Mouse (Mus musculus) liver, embryonic 12.5 days (tissue): ENCODE results near the gene Olfr314. TPM values are rescaled to one million over a fixed set of nuclear protein-coding genes. Genes with fewer than 3 reads are reported as not detected.
"Not testable (repeated sequence)": the region's sequence is repeated elsewhere in the genome, so short reads cannot be mapped to it uniquely, and the experiment has no call there.

Experiments used
- ATAC-seq: fragments of 200-750 bp; cut with Nextera tagmentation; 2 replicates; pipeline ENCODE4 v1.8.0; 2017; ENCODE audit warnings: moderate number of reproducible peaks, mild to moderate bottlenecking, moderate library complexity
- H3K27ac ChIP-seq: fragments of 300-500 bp; sonication (generic); 2 replicates; pipeline ENCODE4 v1.5.1; 2016; ENCODE audit warnings: mild to moderate bottlenecking
- H3K27me3 ChIP-seq: fragments of 300-500 bp; sonication (generic); replicated peaks from 2 replicates; pipeline ENCODE4 v1.6.1; 2016; ENCODE audit warnings: mild to moderate bottlenecking, moderate library complexity
- H3K36me3 ChIP-seq: fragments of 300-500 bp; sonication (generic); 2 replicates; pipeline ENCODE4 v1.6.1; 2016; ENCODE audit warnings: mild to moderate bottlenecking, moderate library complexity
- H3K4me1 ChIP-seq: fragments of 300-500 bp; sonication (generic); 2 replicates; pipeline ENCODE4 v1.6.1; 2016
- H3K4me2 ChIP-seq: fragments of 300-500 bp; sonication (generic); 2 replicates; pipeline ENCODE4 v1.6.1; 2016; ENCODE audit warnings: mild to moderate bottlenecking, moderate library complexity
- H3K4me3 ChIP-seq: fragments of 300-500 bp; sonication (generic); 2 replicates; pipeline ENCODE4 v1.5.1; 2016; ENCODE audit warnings: mild to moderate bottlenecking, moderate library complexity
- H3K9ac ChIP-seq: fragments of 300-500 bp; sonication (generic); 2 replicates; pipeline ENCODE4 v1.6.1; 2016; ENCODE audit warnings: mild to moderate bottlenecking, moderate library complexity
- H3K9me3 ChIP-seq: fragments of 300-500 bp; sonication (generic); replicated peaks from 2 replicates; pipeline ENCODE4 v1.6.1; 2016; ENCODE audit warnings: mild to moderate bottlenecking, moderate library complexity
- WGBS: fragments of 180-500 bp; shearing (Covaris S2); methylation state at CpG from one replicate; pipeline ENCODE4 v1.1.7; 2016; ENCODE audit not compliant: insufficient replicate concordance; 5-methylcytosine and 5-hydroxymethylcytosine counted together
- polyA plus RNA-seq: library from polyadenylated mRNA; unstranded; fragments of >200 nt; fragmentation: Nextera tagmentation; extraction: Ambion mirVana; gene quantifications from 2 replicates; pipeline ENCODE4 v1.2.1, GENCODE M21; 2016

Gene Olfr314
- polyA plus RNA-seq, result not detected in 2 replicates

DNA sequence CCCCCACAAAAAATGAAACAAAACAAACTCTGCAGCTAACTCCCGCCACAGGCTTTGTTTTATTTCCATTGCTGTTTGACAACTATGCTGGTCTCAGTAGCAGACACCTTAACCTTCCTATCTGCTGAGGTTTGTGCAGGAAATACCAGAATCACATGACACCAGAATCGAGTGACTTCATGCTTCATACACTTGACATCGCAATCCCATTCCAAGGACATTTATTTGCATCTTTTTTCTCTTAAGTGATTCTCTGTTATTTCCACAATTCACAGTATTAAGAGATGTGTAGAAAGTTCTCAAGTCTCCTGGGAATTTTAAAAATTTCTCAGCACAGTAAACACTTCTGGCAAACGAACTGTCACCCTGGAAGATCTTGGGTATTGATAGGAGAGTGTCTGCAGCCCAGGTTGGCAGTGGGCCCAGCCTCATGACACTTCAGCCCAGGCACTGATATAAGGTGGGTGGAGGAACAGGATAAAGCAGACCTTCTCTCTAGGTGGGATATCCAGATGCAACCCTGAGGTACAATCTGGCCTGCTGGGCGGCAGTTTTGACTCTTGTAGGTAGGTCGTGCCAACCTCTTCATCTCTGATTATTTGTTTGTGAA lies at the start of gene Olfr314:
TSS of gene Olfr314 (plus strand) at position 473 of the 610 bp plus-strand sequence.
- Histone ChIP-seq H3K4me2 (no peak within 1 kb of the TSS), H3K4me1 (no peaks in the 10 kb centered on the region), H3K36me3 (no peaks in the 10 kb centered on the region), H3K27ac (no peak within 1 kb of the TSS), H3K9me3 (no peaks in the 10 kb centered on the region), H3K27me3 (no peaks in the 10 kb centered on the region), H3K9ac (no peak within 1 kb of the TSS), H3K4me3 (no peak within 1 kb of the TSS)
- WGBS, result 54% methylated on average over 6 of the region's 6 CpGs
- no peak for ATAC-seq

DNA sequence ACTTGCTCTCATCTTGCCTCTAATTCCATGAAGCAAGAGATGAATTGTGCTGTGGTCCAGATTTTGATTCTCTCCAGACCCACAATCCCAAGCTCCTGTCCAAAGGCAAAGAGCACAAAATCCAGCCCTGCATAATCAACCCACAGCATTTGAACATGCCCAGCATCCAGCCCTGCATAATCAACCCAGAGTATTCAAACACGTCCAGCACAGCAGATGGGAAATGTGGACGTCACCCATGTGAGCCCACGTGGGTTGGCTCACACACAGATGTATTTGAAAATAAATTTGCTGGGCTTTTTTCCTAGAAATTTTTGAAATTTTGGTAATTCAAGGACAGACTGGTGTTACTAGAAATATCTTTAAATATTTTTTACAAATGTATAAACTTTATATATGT lies 49.4 kb upstream of the Olfr314 start:
- Histone ChIP-seq H3K36me3 (no peaks in the 10 kb centered on the region), H3K4me2 (no peak overlapping the region), H3K27me3 (no peaks in the 10 kb centered on the region), H3K9ac (no peak overlapping the region), H3K4me3 (no peak overlapping the region), H3K4me1 (no peaks in the 10 kb centered on the region), H3K27ac (no peak overlapping the region), H3K9me3 (no peaks in the 10 kb centered on the region)
- WGBS, result 48% methylated on average over 3 of the region's 3 CpGs
- ATAC-seq, result no peak

DNA sequence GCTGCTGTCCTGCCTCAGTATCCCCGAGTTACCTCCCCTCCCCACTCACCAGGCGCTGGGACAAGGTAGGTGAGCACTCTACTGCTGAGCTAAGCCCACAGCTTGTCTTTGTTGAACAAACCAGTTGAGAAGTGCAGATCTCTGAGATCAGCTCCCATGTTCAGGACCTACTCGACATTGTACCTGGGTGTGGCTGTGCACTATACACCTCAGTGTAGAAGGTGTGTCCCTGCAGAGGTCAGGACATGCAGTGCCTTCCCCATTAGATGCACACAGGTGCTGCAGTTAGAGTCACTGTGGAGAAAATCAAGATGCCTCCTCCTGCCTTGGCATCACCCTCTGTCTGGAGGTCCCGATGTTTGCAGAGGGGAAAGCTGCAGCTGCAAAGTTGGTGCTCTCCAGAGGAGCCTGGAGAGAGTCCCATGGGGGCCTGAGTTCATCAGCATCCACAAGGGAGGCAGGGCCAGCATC lies 43.9 kb upstream of the Olfr314 start, which contains the start of gene Olfr317:
TSS of gene Olfr317 (minus strand) at position 421 of the 471 bp plus-strand sequence.
- H3K27me3 ChIP-seq, result no peaks in the 10 kb centered on the region
- H3K4me2 ChIP-seq, result no peak within 1 kb of the TSS
- no peaks in the 10 kb centered on the region for H3K4me1 ChIP-seq
- H3K9me3 ChIP-seq, result no peaks in the 10 kb centered on the region
- WGBS, result 50% methylated on average over 4 of the region's 4 CpGs
- H3K9ac ChIP-seq, result no peak within 1 kb of the TSS
- no peak within 1 kb of the TSS for H3K4me3 ChIP-seq
- H3K27ac ChIP-seq, result no peak within 1 kb of the TSS
- no peaks in the 10 kb centered on the region for H3K36me3 ChIP-seq
- ATAC-seq, result no peak

DNA sequence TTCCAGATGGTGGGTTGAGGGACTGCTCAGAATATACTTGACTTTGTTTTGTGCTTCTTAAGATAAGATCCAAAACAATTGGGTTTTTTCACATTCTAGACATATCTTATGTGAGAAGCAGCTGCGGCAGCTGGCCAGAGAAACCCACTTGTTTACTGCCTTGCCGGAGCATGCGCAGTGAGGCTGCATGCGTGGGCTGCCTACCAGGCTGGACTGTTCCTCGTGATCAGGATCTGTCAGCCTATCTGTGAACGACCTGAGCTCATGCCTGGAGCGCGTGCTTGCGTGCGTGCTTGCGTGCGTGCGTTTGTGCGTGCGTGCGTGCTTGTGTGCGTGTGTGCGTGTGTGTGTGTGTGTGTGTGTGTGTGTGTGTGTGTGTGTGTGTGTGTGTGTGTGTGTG lies 31.7 kb upstream of the Olfr314 start:
- not testable (repeated sequence) for ATAC-seq, H3K27ac ChIP-seq, H3K27me3 ChIP-seq, H3K4me3 ChIP-seq, H3K4me1 ChIP-seq, H3K9ac ChIP-seq, H3K36me3 ChIP-seq, H3K9me3 ChIP-seq, H3K4me2 ChIP-seq
- WGBS, result 71% methylated on average over 18 of the region's 18 CpGs

DNA sequence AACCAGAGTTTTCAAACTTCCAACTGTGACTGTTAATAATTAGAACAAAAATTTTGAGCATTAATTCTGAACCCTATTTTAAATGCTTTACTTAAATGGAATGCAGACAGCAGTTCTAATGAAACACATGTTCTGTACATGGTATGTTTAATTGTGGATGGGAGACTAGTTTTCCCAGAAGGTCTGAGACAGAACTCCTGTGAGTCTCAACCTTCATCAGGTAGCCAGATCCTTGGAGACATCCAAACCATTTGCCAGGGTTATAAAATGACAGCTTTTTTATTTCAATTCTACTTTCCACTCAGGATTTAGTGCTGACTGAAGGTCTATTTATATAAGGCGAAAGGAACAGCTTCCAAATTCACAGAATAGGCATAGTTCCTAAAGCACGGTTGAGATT lies 30.3 kb upstream of the Olfr314 start, which contains the start of gene Olfr316:
TSS of gene Olfr316 (plus strand) at position 301 of the 400 bp plus-strand sequence.
- Histone ChIP-seq H3K4me3 (no peak within 1 kb of the TSS), H3K4me2 (no peak within 1 kb of the TSS), H3K36me3 (no peaks in the 10 kb centered on the region), H3K4me1 (no peaks in the 10 kb centered on the region), H3K27me3 (no peaks in the 10 kb centered on the region), H3K27ac (no peak within 1 kb of the TSS), H3K9me3 (no peaks in the 10 kb centered on the region; the same call in 1 of the 2 replicates), H3K9ac (no peak within 1 kb of the TSS)
- no peak for ATAC-seq
- WGBS, result 81% methylated on average over 2 of the region's 2 CpGs

DNA sequence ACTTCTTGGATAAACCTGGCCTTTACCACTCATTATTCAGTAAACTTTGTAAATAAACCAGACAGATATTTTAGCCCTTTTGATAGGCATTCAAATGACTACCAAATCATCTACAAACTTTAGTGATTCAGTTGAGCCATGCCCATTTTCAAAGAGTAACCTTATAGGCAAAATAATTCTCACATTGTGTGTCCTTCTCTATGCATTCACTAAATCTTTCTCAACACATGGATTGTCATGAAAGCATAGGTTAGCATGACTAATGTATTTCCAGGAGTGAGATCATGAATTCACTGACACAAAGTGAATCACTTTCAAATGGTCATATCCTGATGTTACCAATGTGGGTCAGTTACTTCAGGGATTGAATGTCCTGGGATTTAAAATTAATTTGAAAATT lies 9.9 kb upstream of the Olfr314 start, which contains the start of gene Olfr315:
TSS of gene Olfr315 (plus strand) at position 301 of the 400 bp plus-strand sequence.
- Histone ChIP-seq H3K4me2 (no peak within 1 kb of the TSS), H3K27me3 (no peaks in the 10 kb centered on the region), H3K36me3 (no peaks in the 10 kb centered on the region), H3K4me1 (no peaks in the 10 kb centered on the region), H3K9me3 (no peaks in the 10 kb centered on the region), H3K4me3 (no peak within 1 kb of the TSS), H3K9ac (no peak within 1 kb of the TSS), H3K27ac (no peak within 1 kb of the TSS)
- no peak for ATAC-seq

DNA sequence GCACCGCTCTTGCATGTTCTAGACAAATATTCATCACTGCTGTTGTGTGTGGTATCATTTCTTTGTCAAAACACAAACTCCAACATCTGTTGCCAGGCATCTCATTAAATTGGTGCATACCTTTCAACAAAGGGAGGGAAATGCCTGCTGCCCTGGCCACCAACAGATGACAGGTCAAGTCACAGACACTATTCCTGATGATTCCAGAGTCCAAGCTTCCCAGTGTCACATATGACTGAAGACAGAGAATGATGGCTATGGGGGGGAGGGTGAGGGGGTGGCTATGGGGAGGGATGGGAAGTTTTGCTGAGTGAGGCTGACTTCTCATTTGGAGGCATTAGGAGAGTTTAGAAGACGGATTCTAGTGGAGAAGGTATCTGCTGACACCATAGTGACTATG lies 1.4 kb downstream of the Olfr314 start:
- H3K27me3 ChIP-seq, result no peaks in the 10 kb centered on the region
- H3K4me1 ChIP-seq, result no peaks in the 10 kb centered on the region

DNA sequence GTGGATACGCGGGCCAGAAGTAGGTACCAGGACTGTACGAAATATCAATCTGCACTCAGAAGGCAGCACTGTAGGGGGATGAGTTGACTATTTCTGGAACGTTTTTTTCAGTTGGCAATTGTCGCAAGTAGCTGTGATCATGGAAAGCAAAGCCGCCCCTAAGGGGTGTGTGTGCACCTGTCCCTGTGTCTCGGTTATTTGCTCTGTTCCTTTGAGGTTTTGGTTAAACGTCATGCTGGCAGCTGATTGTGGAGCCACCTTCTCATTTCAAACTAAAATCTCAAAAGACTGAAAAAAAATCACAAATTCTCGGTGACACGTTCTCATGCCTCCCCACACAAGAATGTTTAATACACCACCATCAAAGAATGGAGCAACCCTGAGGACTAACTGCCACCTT lies 4.9 kb downstream of the Olfr314 start:
- no peak overlapping the region for H3K4me3 ChIP-seq
- no peak overlapping the region for H3K9ac ChIP-seq
- WGBS, result 77% methylated on average over 10 of the region's 10 CpGs
- H3K4me2 ChIP-seq, result no peak overlapping the region
- H3K27ac ChIP-seq, result no peak overlapping the region
- H3K4me1 ChIP-seq, result no peaks in the 10 kb centered on the region
- H3K27me3 ChIP-seq, result no peaks in the 10 kb centered on the region
- no peak for ATAC-seq
- no peaks in the 10 kb centered on the region for H3K9me3 ChIP-seq
- no peaks in the 10 kb centered on the region for H3K36me3 ChIP-seq

More for the DNA sequence above, 1.4 kb downstream of the Olfr314 start:
- no peak for ATAC-seq
- Histone ChIP-seq H3K9ac (no peak overlapping the region), H3K9me3 (no peaks in the 10 kb centered on the region), H3K4me3 (no peak overlapping the region), H3K36me3 (no peaks in the 10 kb centered on the region), H3K4me2 (no peak overlapping the region), H3K27ac (no peak overlapping the region)
- 65% methylated on average over 2 of the region's 2 CpGs for WGBS

DNA sequence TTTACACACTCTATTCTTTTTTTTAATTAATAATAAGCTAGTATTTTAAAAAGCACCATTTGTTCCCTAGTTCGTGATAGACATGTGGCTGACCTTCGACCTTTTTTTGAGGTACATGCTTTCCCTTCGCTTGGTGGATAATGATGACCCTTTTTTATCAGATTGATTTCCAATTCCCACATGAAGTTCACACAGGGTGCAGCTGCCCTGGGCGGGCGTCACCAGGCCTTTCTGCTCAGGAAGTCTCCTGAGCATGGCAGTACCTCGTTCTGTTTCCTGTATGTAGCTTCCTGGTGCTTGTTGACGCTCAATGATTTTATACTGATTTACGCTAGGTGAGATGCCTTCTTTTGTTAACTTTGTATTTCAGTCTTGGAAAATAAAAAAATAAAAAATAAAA lies 5.6 kb downstream of the Olfr314 start:
- Histone ChIP-seq H3K4me3 (no peak overlapping the region), H3K36me3 (no peaks in the 10 kb centered on the region), H3K27ac (no peak overlapping the region), H3K9ac (no peak overlapping the region), H3K4me1 (no peaks in the 10 kb centered on the region), H3K27me3 (no peaks in the 10 kb centered on the region), H3K9me3 (no peaks in the 10 kb centered on the region), H3K4me2 (no peak overlapping the region)
- 58% methylated on average over 8 of the region's 8 CpGs for WGBS
- ATAC-seq, result no peak

DNA sequence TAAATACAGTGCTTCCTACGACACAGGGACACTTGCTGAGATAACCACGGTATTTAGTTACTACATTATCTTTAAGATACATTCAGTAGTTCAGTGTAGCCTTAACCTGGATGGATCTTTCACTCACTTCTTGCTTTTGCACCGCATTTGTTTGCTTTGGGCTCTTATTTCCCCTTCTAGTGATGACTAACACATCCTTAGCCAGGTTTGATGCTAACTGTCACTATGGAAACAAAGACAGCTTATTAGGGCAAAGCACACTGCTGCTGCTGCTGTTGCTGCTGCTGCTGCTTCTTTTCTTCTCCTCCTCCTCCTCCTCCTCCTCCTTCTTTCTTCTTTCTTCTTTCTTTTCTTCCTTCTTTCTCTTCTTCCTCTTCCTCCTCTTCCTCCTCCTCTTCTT lies 6.8 kb downstream of the Olfr314 start:
- H3K4me3 ChIP-seq, result no peak overlapping the region
- H3K36me3 ChIP-seq, result no peaks in the 10 kb centered on the region
- H3K27ac ChIP-seq, result no peak overlapping the region
- no peak overlapping the region for H3K4me2 ChIP-seq
- H3K9me3 ChIP-seq, result no peaks in the 10 kb centered on the region
- H3K4me1 ChIP-seq, result no peaks in the 10 kb centered on the region
- no peak overlapping the region for H3K9ac ChIP-seq
- no peak for ATAC-seq
- no peaks in the 10 kb centered on the region for H3K27me3 ChIP-seq
- WGBS, result 38% methylated on average over 3 of the region's 3 CpGs

DNA sequence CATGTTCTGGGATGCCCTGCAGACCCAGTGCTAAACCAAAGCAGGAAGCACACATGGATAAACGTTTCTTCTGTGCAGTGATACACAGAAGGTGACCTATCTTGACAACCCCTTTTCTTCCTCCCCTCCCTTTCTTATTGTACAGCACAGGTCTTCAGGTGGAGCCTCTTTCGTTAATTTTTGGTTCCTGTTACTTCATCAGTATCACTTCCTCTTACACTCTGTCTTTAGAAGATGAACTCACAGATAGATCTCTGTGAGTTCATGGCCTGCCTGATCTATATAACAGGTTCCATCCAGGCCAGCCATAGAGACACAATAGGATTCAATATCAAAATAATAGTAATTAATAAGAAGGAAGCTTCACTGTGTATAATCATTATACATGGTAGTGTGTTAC lies 7.3 kb downstream of the Olfr314 start:
- H3K4me3 ChIP-seq, result no peak overlapping the region
- no peak for ATAC-seq
- H3K9me3 ChIP-seq, result no peaks in the 10 kb centered on the region
- H3K27me3 ChIP-seq, result no peaks in the 10 kb centered on the region
- H3K9ac ChIP-seq, result no peak overlapping the region
- H3K4me1 ChIP-seq, result no peaks in the 10 kb centered on the region
- no peak overlapping the region for H3K4me2 ChIP-seq
- WGBS, result 18% methylated on average over 2 of the region's 2 CpGs
- no peak overlapping the region for H3K27ac ChIP-seq
- no peaks in the 10 kb centered on the region for H3K36me3 ChIP-seq

DNA sequence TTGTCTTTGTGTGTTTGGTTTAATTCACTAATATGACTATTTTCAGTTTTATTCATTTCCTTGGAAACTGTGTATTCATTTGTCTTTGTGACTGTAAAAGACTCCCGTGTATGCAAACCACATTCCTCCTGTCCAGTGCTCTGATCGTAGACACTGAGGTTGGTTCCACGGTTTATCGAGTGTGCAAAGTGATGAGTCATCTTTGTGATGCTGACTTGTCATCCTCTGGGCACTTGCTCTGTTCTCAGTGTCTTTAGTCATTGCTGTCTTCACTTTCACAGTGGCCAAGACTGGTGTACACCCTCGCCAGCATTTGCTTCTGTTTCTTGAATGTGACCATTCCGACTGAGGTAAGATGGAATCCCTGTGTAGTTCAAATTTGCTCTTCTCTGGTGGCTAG lies 7.9 kb downstream of the Olfr314 start:
- no peaks in the 10 kb centered on the region for H3K9me3 ChIP-seq
- H3K36me3 ChIP-seq, result no peaks in the 10 kb centered on the region
- H3K4me3 ChIP-seq, result no peak overlapping the region
- H3K27ac ChIP-seq, result no peak overlapping the region
- WGBS, result 49% methylated on average over 6 of the region's 6 CpGs
- H3K27me3 ChIP-seq, result no peaks in the 10 kb centered on the region
- no peaks in the 10 kb centered on the region for H3K4me1 ChIP-seq
- no peak overlapping the region for H3K4me2 ChIP-seq
- H3K9ac ChIP-seq, result no peak overlapping the region
- no peak for ATAC-seq

DNA sequence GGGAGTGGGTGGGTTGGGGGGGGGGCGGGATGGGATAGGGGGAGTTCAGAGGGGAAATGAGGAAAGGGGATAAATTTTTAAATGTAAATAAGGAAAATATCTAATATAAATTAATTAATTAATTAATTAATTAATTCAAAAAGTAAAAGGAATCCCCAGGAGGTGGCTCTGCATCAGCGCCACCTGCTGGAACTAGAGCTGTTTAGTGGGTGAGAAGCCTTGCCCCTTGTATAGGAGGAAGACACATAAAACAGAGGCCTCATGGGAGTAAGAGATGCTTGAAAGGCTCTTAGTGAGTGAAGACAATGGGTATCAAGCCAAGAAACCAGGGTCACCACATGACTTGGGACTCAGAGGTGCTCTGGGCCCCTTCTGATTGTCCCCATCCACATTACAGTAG lies 13.1 kb downstream of the Olfr314 start:
- no peaks in the 10 kb centered on the region for H3K27me3 ChIP-seq
- H3K27ac ChIP-seq, result no peak overlapping the region
- H3K9me3 ChIP-seq, result no peaks in the 10 kb centered on the region
- 75% methylated on average over 2 of the region's 2 CpGs for WGBS
- H3K9ac ChIP-seq, result no peak overlapping the region
- H3K4me3 ChIP-seq, result no peak overlapping the region
- H3K4me1 ChIP-seq, result no peaks in the 10 kb centered on the region
- H3K4me2 ChIP-seq, result no peak overlapping the region
- no peaks in the 10 kb centered on the region for H3K36me3 ChIP-seq
- no peak for ATAC-seq
